Mouse (Mus musculus): ENCODE measurements around the gene Ctrl. TPM values are rescaled to one million over a fixed set of nuclear protein-coding genes. Genes with fewer than 3 reads are reported as not detected.
"Not testable (repeated sequence)": the region's sequence is repeated elsewhere in the genome, so short reads cannot be mapped to it uniquely, and the experiment has no call there.

Gene Ctrl
- polyA plus RNA-seq (2021) = 1.3 TPM

DNA sequence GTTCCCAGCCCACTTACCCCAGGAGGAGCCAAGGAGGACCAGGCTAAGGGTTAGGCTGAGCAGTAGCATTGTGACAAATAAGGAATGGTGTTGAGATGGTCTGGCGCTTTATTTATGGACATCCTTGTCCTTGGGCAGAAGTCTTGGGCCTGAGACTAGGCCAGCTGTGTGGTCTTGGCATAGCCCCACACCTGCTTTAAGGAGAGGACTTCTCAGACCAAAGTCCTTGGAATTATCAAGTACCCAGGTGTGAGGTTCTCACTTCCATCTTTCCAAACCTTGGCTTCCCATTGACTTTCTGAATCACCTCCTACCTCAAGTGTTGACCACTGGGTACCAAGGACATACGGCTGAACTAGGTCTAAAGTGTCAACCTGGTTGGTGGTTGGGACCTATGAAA, at the start of gene Ctrl:
Gene Ctrl, minus strand, starts transcription at position 101 of the 400 bp plus-strand sequence.
- DNase-seq (ENCODE audit: low read depth, low spot score) = no peak
- no peak for ATAC-seq
- H3K27me3 ChIP-seq = no peaks in the 10 kb centered on the region
- ChIA-PET POLR2A (no interaction called here), CTCF (interaction anchor here (1.7 kb wide), 1 partner anchor 99 kb away, joined by 4 read pairs; no protein-coding TSS in a partner anchor)
- in situ Hi-C loops (cut with MboI; ENCODE audit: low pct_unique_long_range_greater_than_20kb) = loop anchor here (10.0 kb wide), 1 partner anchor 219 kb away; no protein-coding TSS in a partner anchor
- TF ChIP-seq CTCF (IDR thresholded peaks at IDR 0.05) = no peak

DNA sequence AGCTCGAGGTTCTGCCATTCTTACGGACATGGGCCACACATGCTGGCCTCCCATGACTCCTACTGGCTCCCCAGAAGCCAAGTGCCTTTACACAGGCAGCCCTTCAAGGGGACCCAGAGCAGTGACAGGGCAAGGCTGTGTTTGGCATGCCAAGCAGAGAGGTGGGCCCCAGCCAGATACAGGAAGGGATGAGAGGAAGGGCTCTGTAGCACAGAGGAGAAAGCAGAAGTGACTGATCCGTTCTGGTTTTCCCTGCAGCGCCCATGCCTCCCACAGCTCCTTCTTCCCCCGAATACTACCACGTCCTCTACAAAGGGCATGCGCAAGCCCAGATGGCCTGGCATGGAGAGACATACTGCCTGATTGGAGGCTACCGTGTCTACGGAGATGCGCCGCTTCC, 49.7 kb upstream of the Ctrl start:
- in situ Hi-C loops (cut with MboI; ENCODE audit: low pct_unique_long_range_greater_than_20kb); CTCF ChIA-PET; DNase-seq (ENCODE audit: low read depth, low spot score); POLR2A ChIA-PET; H3K27me3 ChIP-seq; ATAC-seq: not testable (repeated sequence)

- in situ Hi-C loops (cut with MboI; ENCODE audit: low pct_unique_long_range_greater_than_20kb) = no loop called here
- peaks cover 5% of the 10 kb centered on the region for H3K27me3 ChIP-seq
- CTCF ChIA-PET = no interaction called here
- no peak for ATAC-seq
- DNase-seq (ENCODE audit: low read depth, low spot score) = no peak
- POLR2A ChIA-PET = interaction anchor here (0.8 kb wide), 1 partner anchor 37 kb away, joined by 3 read pairs; no protein-coding TSS in a partner anchor
- TF ChIP-seq CTCF (IDR thresholded peaks at IDR 0.05) = no peak
These were observed 47.5 kb upstream of the Ctrl start for GRCm38 (mm10) chr8:105981146-105981545.

- ChIA-PET CTCF (no interaction called here), POLR2A (no interaction called here)
- in situ Hi-C loops (cut with MboI; ENCODE audit: low pct_unique_long_range_greater_than_20kb) = no loop called here
- H3K27me3 ChIP-seq = peaks cover 5% of the 10 kb centered on the region
- TF ChIP-seq CTCF (IDR thresholded peaks at IDR 0.05) = no peak
- no peak for ATAC-seq
- DNase-seq (ENCODE audit: low read depth, low spot score) = no peak
These were observed 45.7 kb upstream of the Ctrl start, which contains the start of gene Dpep3 for GRCm38 (mm10) chr8:105979325-105979724. Dpep3 (minus strand) TSS chr8:105979429.

DNA sequence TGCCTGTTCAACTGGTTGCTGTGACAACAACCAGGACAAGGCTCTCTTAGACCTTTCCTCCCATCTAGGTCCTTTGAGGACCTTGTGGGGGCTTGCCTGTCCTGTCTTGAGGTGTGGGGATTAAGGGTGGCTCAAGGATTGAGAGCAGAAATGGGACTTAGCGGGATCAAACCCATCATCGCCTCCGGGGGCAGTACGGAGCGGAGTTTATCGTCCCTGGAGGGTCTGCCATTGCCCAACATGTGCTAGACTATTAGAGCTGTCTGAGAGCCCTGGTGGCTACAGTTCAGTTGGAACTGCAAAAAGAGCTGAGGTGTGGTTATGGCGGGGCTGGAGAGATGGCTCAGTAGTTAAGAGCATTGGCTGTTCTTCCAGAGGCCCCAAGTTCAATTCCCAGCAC, 41.7 kb upstream of the Ctrl start:
- in situ Hi-C loops (cut with MboI; ENCODE audit: low pct_unique_long_range_greater_than_20kb) = no loop called here
- ChIA-PET CTCF (no interaction called here), POLR2A (no interaction called here)
- TF ChIP-seq CTCF (IDR thresholded peaks at IDR 0.05) = no peak
- no peak for ATAC-seq
- DNase-seq (ENCODE audit: low read depth, low spot score) = no peak
- no peaks in the 10 kb centered on the region for H3K27me3 ChIP-seq

- POLR2A ChIA-PET = interaction anchor here (0.7 kb wide), 1 partner anchor 88 kb away, joined by 3 read pairs; no protein-coding TSS in a partner anchor
- no peak for TF ChIP-seq CTCF (IDR thresholded peaks at IDR 0.05)
These were observed 37.5 kb upstream of the Ctrl start for GRCm38 (mm10) chr8:105971019-105971720.

DNA sequence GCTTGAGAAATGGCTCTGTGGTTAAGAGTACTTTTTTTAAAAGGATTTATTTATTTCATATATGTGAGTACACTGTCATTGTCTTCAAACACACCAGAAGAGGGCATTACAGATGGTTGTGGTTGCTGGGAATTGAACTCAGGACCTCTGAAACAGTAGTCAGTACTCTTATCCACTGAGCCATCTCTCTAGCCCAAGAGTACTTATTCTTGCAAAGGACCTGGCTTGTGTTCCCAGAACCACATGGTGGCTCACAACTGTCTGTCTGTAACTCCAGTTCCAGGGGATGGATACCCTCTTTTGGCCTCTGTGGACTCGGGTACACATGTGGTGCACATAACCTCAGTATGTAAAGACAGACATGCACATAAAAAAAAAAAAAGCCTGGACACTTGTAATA, 35.7 kb upstream of the Ctrl start:
- ChIA-PET CTCF (no interaction called here), POLR2A (no interaction called here)
- no peaks in the 10 kb centered on the region for H3K27me3 ChIP-seq
- no peak for DNase-seq (ENCODE audit: low read depth, low spot score)
- TF ChIP-seq CTCF (IDR thresholded peaks at IDR 0.05) = no peak
- ATAC-seq = no peak
- in situ Hi-C loops (cut with MboI; ENCODE audit: low pct_unique_long_range_greater_than_20kb) = no loop called here

More at GRCm38 (mm10) chr8:105971019-105971720, 37.5 kb upstream of the Ctrl start:
- DNase-seq (ENCODE audit: low read depth, low spot score) = no peak
- no peak for ATAC-seq
- in situ Hi-C loops (cut with MboI; ENCODE audit: low pct_unique_long_range_greater_than_20kb) = no loop called here
- CTCF ChIA-PET = no interaction called here
- no peaks in the 10 kb centered on the region for H3K27me3 ChIP-seq

DNA sequence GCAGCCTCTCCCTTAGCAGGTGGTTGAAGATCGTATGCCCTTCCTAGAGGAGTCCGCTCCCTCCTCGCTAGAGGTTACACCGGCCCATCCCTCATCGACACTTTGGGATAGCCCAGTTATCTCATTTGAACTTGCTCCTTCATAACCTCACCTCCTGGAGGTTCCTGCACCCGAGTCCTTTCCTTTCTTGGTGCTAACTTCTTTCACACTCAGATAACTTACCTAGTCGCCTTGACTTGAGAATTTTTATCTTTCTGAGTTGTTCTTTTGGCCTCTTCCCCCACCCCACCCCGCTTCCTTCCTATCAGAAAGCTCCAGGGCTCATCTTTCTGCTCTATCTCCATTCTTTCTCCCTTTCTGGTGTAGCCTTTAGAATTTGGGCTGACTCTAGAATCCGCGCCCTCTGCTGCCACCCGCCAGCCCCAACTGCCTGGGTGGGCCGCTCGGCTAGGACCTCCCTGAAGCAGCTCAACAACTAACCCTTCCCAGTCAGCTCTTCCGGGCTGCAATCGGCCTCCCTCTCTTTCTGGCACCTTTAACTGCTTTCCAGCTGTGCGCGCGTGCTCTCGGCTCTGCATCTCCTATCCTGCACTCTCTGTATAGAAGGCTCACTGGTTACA, 33.1 kb upstream of the Ctrl start:
- no peak for ATAC-seq
- ChIA-PET CTCF (interaction anchor here (1.2 kb wide), 1 partner anchor 8 kb away, joined by 6 read pairs; no protein-coding TSS in a partner anchor), POLR2A (interaction anchor here (0.6 kb wide), 1 partner anchor 28 kb away, joined by 4 read pairs; no protein-coding TSS in a partner anchor)
- no peak for TF ChIP-seq CTCF (IDR thresholded peaks at IDR 0.05)
- H3K27me3 ChIP-seq = no peaks in the 10 kb centered on the region
- no peak for DNase-seq (ENCODE audit: low read depth, low spot score)
- in situ Hi-C loops (cut with MboI; ENCODE audit: low pct_unique_long_range_greater_than_20kb) = no loop called here

GRCm38 (mm10) chr8:105965905-105966341, 32.3 kb upstream of the Ctrl start, which contains the start of gene Slc12a4:
Slc12a4 (minus strand) TSS chr8:105966097.
- CTCF ChIA-PET = no interaction called here
- POLR2A ChIA-PET = interaction anchor here (0.6 kb wide), 1 partner anchor 27 kb away, joined by 4 read pairs; no protein-coding TSS in a partner anchor
- in situ Hi-C loops (cut with MboI; ENCODE audit: low pct_unique_long_range_greater_than_20kb) = no loop called here
- TF ChIP-seq CTCF (IDR thresholded peaks at IDR 0.05) = no peak
- DNase-seq (ENCODE audit: low read depth, low spot score) (no peak), ATAC-seq (peak; percentile 61)
- no peaks in the 10 kb centered on the region for H3K27me3 ChIP-seq

- in situ Hi-C loops (cut with MboI; ENCODE audit: low pct_unique_long_range_greater_than_20kb) = no loop called here
- no peak for TF ChIP-seq CTCF (IDR thresholded peaks at IDR 0.05)
- ChIA-PET POLR2A (no interaction called here), CTCF (no interaction called here)
- ATAC-seq (peak; percentile 52), DNase-seq (ENCODE audit: low read depth, low spot score) (no peak)
- no peaks in the 10 kb centered on the region for H3K27me3 ChIP-seq
These were observed 31.7 kb upstream of the Ctrl start for GRCm38 (mm10) chr8:105965266-105965904.
